Mouse (Mus musculus) monocyte, adult 5-6 weeks (primary cell): ENCODE results near the gene Tnn. TPM values are rescaled to one million over a fixed set of nuclear protein-coding genes. Genes with fewer than 3 reads are reported as not detected.

Experiments
- ATAC-seq: fragments of 153-309, 156-312 bp; replicated peaks from 2 replicates; pipeline ENCODE4 v1.8.0; 2017; ENCODE audit warnings: mild to moderate bottlenecking; ENCODE audit not compliant: low TSS enrichment, insufficient number of reproducible peaks, severe bottlenecking, poor library complexity, low FRiP score
- total RNA-seq: library from RNA; stranded (forward); fragments of 200-1000, 200-491, 200-594 nt; gene quantifications from 3 replicates; pipeline ENCODE4 v1.2.3, GENCODE M21; 2017

The Tnn gene
- total RNA-seq: not detected in 3 replicates

- ATAC-seq: no peak
Measured at GRCm38 (mm10) chr1:160153480-160153879, at the start of gene Tnn. Gene Tnn (minus strand): TSS chr1:160153580.

GRCm38 (mm10) chr1:160195337-160195663 lies 41.9 kb upstream of the Tnn start:
- no peak for ATAC-seq

GRCm38 (mm10) chr1:160194529-160195336 lies 41.4 kb upstream of the Tnn start, which contains the start of gene Mrps14:
Gene Mrps14 (plus strand): TSS chr1:160195215.
- peak; percentile 97 for ATAC-seq

GRCm38 (mm10) chr1:160184506-160184905 lies 31.1 kb upstream of the Tnn start:
- no peak for ATAC-seq

- ATAC-seq: no peak
Measured at GRCm38 (mm10) chr1:160181216-160181615, 27.8 kb upstream of the Tnn start.

- no peak for ATAC-seq
Measured at GRCm38 (mm10) chr1:160176903-160177302, 23.5 kb upstream of the Tnn start.

- ATAC-seq: no peak
Measured at GRCm38 (mm10) chr1:160166600-160166999, 13.2 kb upstream of the Tnn start.

- no peak for ATAC-seq
Measured at GRCm38 (mm10) chr1:160158190-160158589, 4.8 kb upstream of the Tnn start.

GRCm38 (mm10) chr1:160150726-160151125 lies 2.7 kb downstream of the Tnn start:
- ATAC-seq: no peak

- no peak for ATAC-seq
Measured at GRCm38 (mm10) chr1:160149291-160149906, 4.0 kb downstream of the Tnn start.

- ATAC-seq: no peak
Measured at GRCm38 (mm10) chr1:160147274-160147673, 6.1 kb downstream of the Tnn start.

GRCm38 (mm10) chr1:160145606-160146005 lies 7.8 kb downstream of the Tnn start:
- ATAC-seq: no peak

- no peak for ATAC-seq
Measured at GRCm38 (mm10) chr1:160144343-160144742, 9.0 kb downstream of the Tnn start.

GRCm38 (mm10) chr1:160136362-160136890 lies 17.0 kb downstream of the Tnn start:
- ATAC-seq: no peak

- no peak for ATAC-seq
Measured at GRCm38 (mm10) chr1:160133464-160134079, 19.8 kb downstream of the Tnn start.

- no peak for ATAC-seq
Measured at GRCm38 (mm10) chr1:160123957-160124356, 29.4 kb downstream of the Tnn start.

- no peak for ATAC-seq
Measured at GRCm38 (mm10) chr1:160108604-160109003, 44.8 kb downstream of the Tnn start.

- ATAC-seq: no peak
Measured at GRCm38 (mm10) chr1:160105426-160105825, 48.0 kb downstream of the Tnn start.

GRCm38 (mm10) chr1:160100996-160101395 lies 52.4 kb downstream of the Tnn start:
- no peak for ATAC-seq
